Mouse (Mus musculus) cerebellum, postnatal 25 days (tissue): ENCODE results near the gene Tln2.
"Not testable (repeated sequence)": the region's sequence is repeated elsewhere in the genome, so short reads cannot be mapped to it uniquely, and the experiment has no call there.

Source experiments
- DNase-seq, 2 experiments: peaks; one replicate each; pipeline ENCODE4 v3.0.0; 2021; ENCODE audit warnings: mixed read lengths in 2 of 2

Gene Tln2

DNA sequence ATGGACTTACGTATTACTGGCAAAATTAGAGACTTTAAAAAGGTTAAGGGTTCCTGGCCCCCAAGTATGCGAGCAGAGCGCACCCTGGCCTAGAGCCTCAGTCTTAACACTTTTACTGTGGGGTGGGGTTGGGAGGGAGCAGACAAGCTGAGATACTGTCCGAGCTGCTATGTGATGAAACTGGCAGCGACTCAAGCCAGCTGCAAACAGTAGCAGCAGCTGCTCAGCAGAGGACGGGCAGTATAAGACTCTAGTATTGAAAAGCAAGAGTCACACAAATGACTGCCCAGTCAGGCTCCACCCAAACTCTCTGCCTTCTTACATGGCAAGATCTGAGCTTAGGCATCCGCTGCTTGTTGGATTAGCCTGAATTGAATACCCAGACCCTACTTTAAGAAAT lies 206.1 kb downstream of the Tln2 start:
- DNase-seq: no peak

DNA sequence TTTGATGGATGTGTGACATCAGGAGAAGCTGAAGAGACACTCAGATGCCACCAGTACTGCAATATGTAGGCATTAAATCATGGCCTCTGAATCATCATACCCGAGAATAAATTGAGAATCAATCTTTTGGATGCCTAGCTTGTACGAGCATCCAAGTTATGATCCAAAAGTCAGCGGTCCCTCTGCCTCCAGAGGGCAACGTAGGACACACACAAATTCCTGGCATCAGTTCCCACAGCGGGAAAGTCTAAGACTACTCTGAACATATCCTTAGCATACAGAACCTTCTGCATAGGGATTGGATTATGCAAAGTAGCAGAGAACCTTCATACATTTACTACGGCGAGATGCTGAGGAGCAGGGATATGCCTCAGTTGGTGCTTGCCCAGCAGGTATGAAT lies 210.5 kb downstream of the Tln2 start:
- DNase-seq: no peak

DNA sequence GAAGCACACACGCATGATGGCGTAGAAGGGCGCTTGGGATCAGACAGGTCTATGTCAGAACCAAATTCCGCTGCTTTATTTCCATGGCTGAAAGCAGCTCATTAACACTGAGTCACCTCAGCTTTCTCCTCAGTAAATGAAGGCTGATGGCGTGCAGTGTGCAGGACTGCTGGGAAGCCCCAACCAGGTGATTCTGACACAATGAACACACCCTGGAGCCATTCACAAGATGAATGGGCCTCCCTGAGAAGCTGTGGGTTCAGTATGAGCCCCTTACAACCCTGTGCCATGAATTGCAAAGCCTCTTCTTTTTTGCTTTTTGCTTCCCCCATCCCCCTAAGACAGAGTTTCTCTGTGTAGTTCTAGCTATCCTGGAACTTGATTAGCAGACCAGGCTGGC lies 212.3 kb downstream of the Tln2 start:
- no peak for DNase-seq

DNA sequence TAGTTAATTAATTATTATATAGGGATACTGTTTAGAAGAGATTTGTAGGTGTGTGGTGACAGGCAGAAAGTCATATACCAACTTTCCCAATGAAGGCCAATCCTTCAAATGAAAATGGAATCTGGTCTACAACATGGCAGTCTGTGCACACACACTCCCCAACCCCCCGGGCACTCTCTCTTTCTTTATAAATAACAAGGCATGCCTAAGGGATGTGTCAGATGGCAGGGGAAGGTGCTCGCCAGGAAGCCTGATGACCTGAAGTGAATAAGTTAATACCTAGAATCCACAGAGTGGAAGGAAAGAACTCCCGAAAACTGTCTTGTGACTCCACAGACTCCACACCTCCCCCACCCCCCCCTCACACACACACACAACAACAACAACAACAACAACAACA lies 228.2 kb downstream of the Tln2 start:
- DNase-seq: no peak

DNA sequence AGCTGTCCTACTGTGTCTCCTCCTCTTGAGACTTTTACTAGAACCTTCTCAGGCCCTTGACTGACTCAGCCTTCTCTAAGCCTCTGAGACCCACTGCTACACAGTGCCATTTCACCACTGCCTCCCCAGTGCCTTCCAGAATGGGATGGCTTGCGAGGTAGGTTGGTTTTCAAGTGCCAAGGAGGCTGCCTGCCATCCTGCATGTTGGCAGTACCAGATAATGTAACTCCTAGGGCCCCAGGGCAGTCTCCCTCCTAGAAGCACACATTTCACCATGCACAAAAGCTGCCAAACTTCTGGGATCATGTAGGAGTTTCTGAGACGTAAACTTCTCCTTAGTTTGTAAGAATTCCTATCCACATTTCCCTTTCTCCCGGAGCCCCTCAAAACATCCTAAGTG lies 231.1 kb downstream of the Tln2 start:
- DNase-seq: no peak

DNA sequence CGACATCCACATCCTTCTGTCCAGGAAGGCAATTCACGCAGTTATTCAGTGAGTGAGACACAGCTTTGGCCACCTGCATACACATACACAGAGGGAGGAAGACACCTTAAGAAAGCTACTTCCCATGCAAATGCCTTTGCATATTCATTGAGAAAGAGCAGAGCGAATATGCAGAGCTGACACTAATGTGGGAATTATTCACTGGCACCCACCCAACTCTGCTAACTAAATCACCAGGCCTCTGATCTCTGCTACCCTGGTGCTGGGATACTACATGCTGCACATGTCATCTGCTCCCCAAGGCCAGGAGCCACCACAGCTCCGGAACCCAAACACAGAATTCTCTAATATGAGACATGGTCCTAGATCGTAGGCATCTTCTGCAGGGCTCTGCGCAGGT lies 237.6 kb downstream of the Tln2 start:
- no peak for DNase-seq

DNA sequence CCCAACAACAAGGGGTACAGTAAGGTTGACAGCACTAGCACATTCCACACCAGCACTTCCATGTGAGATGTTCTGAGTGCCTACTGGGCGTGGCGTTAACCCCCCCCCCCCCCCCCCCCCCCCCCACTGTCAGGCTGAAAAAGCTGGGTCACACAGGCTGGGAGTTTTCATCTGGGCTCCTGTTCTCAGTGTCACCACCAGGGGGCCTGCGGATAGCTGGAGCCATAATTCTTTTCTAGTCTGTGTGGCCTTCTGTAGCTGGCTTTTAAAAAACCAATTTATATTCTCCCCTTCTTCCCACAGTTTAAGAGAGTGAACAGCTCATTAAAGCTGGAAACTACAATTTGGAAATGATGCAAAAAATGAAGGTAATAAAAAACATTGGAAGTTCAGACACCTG lies 244.1 kb downstream of the Tln2 start:
- DNase-seq: peak; percentile 43 to 69

DNA sequence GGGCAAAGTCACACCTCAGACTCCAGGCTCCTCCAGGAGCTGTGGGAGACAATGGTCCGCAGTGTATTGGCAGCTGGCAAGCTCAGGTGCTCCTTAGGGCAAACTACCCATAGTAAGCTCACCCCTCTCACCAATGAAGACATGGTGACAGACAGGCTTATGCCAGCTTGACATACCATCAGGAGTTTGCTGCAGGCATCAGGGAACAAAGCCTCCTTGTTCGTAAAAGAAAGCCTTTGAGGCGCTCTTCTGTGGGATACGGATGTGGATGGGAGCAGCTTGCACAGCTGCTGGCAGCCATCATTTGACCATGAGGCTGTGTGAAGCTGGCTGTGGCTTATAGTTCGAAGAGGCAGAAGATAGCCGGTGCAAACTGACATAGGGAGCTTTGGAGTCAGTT lies 254.5 kb downstream of the Tln2 start:
- no peak for DNase-seq

DNA sequence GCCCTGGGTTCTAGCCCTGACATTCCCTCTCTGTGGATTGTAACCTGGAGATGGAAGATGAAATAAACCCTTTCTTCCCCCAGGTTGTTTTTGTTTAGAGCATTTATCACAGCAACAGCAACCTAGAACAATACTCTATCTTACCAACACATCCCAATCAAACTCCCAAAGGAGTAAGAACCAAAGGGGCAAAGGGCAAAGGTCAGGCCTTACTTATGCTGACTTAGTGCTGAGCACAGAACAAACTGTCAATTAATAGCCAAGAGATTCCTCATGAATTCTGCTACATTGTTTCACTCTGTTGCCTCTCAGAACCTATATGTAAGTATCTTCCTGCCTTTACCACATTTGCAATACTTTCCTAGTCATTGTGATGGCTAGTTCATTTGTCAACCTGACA lies 255.5 kb downstream of the Tln2 start:
- DNase-seq: no peak

DNA sequence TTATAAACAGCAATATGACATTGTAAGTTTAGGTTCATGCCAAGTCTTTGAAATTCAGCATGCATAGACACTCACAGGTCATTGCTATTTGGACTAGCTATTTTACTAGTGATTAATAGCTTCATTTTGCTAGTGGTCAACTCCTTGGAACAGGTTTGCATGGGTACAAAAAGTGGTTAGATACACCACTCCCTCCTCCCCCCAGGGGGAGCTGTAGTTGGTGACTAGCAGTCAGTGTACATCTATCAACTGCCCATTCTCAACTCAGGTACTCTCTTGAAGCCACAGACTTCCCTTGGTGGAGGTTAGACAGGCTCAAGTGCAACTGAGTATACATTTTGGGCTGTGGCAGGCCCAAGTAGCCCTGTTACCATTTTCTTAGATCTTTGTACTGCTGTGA lies 256.5 kb downstream of the Tln2 start:
- DNase-seq: no peak

DNA sequence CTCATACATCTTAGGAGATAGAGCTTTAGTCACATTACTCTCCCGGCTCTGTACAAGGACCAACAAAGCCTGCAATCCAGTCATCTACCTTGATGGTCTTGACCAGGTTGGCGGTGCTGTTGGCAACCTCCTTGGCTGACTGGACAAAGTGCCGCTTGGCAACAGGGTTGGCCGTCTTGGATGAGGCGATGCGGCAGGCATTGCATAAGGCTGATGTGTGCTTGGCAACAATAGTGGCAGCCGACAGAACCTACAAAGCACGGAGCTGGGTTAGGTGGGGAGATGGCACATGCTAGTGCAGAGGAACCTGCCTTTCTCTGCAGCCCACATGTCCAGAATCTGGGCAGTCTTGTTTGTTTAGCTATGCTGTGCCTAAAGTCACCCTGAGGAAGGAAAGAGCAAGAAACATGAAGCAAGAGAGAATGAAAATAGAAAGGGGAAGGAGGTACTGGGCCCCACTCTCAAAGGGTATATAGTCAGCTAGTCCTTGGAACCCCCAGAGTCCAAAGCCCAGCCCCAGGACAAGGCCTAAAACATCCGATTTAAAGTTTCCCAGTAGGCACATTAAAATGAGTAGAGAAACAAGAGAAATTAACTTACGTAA lies 257.0 kb downstream of the Tln2 start:
- peak; percentile 49 to 65 for DNase-seq

DNA sequence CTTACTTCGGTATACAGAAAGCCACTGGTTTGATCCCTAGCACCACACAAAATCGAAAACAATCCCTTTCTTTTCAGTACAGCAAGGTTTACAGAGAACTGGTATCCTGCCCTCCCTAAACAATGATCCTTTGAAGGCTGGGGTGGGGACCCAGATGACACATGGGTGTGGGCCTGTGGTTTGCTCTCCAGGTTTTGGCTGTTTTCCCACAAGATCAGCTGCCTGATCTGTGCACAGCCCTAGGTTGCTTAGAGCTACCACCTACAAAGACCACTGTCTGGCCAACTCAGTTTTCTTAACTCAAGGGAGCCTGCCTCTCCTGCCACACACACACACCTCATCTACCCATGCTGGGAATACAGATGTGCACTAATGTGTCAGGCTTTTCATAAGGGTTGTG lies 257.9 kb downstream of the Tln2 start:
- no peak for DNase-seq

DNA sequence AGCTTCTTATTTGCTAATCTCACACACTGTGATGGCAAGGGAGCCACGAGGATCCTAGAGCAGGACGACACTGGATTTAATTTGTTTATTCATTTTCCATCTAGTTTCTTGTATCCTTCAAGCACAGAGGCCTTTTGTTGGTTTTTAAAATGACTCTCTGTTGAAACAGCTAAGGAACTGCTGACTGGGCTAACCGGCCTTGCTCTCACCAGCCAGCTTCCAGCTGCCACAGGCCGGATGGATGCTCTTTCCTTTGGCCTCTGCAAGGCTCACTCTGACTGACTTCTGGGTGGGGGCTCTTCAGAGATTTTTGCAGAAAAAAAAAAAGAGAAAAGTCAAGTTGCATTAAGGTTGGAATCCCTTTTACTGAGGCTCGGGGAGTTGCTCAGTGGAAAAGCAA lies 258.7 kb downstream of the Tln2 start:
- no peak for DNase-seq

DNA sequence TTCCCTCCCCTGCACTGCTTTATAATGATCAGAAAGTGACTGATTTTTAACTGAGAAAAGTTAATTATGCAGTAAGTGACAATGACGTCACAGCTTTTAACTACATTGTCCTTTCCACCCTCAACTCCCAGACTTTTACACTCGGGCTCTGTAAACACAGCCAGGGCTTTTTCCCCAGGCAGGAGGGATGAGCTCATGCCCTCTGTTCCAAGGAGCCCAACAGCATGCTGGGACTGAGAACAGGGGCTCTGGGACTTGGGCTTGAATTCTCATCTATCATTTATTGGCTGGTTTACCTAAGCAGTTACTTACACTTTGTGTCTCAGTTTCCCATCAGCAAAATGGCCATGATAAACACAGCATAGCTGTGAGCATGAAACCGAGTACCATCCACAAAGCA lies 259.2 kb downstream of the Tln2 start:
- no peak for DNase-seq

DNA sequence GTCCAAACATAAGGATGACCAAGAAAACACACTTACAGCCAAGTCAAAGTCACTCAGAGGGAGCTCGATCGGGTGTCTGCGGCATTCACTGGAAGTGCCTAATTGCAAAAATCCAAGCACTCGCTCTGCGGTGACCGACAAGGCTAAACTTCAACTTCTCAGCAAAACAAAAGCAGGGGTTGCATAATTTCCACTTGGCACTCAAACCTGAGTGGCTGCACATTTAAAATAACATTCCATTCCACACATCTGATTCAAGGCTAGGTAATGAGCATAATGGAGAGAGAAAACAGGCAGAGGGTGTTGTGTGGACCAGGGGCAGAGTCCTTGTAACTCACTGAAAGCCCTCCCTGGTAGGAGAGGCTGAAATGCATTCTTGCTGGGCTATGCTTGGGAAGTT lies 260.3 kb downstream of the Tln2 start:
- DNase-seq: no peak

DNA sequence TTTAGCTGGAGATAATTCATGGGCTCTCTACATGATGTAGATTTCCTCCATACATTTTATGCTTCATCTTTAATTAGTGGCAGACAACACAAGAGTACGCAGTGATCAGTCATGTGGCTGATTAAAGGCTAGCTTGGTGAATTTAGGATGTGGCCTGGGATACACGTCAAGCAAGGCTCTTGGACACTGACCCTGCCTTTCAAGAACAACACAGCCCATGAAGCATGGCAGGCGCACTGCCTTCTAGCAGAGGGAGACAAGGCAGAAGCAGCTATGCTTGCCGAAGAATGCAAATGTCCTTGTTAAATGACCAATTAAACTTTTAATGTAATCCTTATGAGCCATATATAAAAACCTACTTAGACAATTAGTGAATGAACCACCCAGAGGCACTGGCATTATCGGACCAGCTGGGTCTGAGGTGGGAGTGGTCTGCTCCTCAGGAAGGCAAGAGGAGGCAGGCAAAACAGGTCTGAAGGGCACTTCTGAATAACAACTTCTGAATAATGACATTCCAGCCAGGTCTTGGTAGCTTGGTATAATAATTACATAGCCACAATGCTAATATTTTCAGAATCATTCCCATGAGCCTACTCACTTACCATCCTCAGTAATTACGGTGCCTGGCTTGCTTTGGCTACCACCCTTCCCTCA lies 262.1 kb downstream of the Tln2 start:
- DNase-seq: no peak

DNA sequence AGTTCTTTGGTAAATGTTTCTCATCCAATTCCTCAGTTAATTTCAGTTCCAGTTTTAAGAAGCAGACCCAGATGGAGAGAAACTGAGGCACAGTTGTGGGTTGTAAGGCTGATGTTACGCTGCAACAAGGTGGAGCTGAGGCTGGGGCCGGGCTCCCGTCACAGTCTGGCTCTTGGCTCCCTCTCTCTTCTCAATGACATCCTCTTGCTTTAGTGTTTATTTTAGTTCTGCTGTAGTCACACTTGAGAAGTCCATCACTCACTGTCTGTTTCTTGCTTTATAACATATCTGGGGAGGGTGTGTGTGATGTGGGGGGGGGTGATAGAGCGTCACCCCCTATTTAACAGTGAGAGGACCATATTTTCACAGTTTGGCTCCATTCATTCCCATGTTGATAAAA lies 272.0 kb downstream of the Tln2 start:
- DNase-seq: no peak

DNA sequence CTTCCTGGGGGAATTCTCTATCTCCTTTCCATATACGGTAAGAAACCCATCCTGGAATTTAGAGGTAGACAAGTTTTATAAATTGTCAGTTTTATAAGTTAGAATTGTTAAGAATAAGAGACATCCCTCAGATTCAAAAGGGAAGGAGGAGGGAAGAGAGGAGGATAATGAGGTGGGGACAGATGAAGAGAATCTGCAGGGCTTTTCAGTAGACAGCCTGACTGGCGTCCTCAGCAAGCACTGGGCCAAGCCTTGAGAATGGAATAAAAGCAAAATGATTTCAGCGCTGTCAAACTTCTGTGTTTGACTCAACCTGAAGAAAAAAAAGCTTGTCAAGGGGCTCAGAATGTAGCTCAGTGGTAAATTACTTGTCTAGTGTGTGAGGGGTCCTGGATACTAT lies 272.7 kb downstream of the Tln2 start:
- DNase-seq: no peak

DNA sequence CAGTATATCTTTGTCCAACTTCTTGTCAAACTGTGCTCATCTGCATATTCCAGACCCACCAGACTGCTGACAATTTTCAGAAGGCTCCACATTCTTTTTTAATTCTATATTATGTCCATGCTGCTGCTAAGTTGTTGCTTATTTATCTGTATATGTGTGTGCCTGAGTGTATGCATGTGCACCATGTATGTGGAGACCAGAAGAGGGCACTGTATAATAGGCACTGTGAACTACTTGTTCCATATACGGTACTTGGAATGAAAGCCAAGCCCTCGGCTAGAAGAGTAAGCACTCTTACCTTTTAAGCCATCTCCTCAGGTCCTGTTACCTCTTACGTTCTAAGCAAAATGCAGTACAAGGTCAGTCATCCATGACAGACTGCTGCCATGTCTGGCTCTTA lies 274.0 kb downstream of the Tln2 start:
- DNase-seq: no peak

DNA sequence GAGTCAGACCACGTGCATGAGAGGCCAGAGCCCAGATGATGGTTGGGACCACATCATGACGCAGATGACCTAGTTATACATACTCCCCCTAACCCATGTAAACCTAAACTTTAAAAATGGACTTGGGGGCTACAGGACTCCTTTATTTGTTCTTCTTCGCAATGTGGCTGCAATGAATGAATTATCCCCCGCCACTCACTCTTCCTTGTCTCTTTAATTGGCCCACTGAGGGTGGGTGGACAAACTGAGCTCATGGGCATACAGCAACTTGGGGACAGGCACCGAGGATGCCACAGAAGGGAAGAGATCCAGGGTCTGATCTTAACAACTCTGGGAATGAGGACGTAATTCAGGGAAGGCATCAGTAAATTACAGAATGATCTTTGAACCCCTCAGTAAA lies 277.7 kb downstream of the Tln2 start:
- no peak for DNase-seq

DNA sequence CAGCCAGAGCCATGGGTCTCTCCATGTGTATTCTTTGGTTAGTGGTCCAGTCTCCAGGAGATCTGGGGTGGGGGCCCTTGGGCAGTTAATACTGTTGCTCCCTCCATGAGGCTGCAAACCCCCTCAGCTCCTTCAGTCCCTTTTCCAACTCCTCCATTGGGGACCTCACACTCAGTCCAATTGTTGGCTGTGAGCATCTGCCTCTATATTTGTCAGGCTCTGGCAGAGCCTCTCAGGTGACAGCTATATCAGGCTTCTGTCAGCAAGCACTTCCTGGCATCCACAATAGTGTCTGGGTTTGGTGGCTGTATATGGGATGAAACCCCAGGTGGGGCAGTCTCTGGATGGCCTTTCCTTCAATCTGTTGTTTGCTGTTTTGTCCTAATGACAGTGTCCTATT lies 279.2 kb downstream of the Tln2 start:
- not testable (repeated sequence) for DNase-seq

DNA sequence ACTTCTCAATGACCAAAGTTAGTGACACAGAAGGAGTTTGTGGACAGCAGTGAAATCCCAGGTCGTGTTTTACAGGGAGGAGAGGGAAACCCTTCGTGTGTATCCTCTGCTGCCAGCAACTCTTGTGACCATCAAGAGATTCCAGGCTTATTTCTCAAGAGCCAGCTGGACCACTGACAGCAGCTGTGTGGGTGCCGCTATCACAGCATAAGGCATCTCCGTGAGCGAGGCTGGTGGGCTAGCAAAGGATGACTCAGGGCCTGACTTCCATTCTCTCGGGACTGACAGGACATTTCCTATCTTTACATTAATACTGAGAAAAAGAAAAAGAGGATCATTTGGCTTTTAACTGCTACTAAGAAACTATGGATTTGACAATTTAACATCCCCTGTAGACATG lies 283.1 kb downstream of the Tln2 start:
- DNase-seq: no peak

DNA sequence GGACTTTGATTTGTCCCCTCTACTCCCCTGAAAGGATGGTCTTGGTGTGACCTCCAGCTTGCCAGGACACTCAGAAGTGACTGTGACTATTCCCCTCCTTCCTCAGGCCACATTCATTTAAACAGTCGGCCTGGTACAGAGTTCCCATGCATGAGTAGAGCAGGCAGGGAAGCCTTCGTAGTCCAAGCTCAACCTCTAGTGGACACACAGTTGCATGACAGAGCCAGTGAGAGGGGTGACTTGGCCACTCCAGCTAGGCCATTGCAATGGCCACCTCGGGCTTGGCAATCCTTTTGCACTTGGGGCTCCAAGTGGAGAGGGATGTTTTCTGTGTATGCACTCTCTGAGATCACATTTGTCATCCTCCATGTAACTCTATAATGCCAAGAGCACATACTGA lies 285.2 kb downstream of the Tln2 start:
- no peak for DNase-seq

DNA sequence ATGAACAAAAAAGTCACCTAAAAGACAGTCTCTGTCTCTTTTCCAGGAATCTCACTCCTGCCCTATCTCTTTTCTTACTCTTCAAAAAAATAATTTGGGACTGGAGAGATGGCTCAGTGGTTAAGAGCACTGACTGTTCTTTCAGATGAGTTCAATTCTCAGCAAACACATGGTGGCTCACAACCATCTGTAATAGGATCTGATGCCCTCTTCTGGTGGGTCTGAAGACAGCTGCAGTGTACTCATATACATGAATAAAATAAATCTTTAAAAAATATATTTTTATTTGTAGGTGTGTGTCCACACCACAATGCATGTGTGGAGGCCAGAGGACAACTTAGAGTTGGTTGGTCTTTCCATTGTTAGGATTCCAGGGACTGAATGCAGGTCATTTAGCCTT lies 286.1 kb downstream of the Tln2 start:
- DNase-seq: no peak

DNA sequence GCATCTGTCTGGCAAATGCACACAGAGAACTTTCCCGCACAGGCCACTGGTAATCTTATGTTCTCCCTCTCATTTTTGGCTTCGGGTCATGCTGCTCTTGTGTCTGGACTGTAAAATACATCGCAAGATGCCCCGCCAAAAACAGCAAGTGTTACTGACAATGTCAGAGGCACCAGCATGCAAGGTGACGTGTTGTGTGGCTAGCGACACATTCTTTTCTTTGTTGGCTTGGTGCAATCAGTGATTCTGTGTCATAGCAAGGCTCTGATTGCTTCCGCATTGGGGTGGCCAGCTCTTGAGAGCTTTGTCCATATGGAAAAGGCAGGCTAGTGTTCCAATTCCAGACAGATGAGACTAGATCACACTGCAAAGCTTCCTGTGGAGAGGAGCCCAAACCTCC lies 288.8 kb downstream of the Tln2 start:
- no peak for DNase-seq
